Mouse (Mus musculus) cerebellum, postnatal 25 days (tissue): ENCODE results near the gene Usp48.

ENCODE experiments used
- DNase-seq, 2 experiments: peaks; one replicate each; pipeline ENCODE4 v3.0.0; 2021; ENCODE audit warnings: mixed read lengths in 2 of 2

Usp48 gene

GRCm38 (mm10) chr4:137695300-137695699 is 101.7 kb downstream of the Usp48 start:
- DNase-seq = no peak

- DNase-seq = no peak
Observed at GRCm38 (mm10) chr4:137695900-137696299, 102.3 kb downstream of the Usp48 start.

GRCm38 (mm10) chr4:137697156-137697885 is 103.8 kb downstream of the Usp48 start:
- no peak for DNase-seq

GRCm38 (mm10) chr4:137698076-137698985 is 104.8 kb downstream of the Usp48 start:
- DNase-seq = peak; percentile 83

GRCm38 (mm10) chr4:137699264-137700211 is 106.0 kb downstream of the Usp48 start:
- peak; percentile 57 to 65 for DNase-seq

GRCm38 (mm10) chr4:137700960-137701359 is 107.4 kb downstream of the Usp48 start:
- DNase-seq = no peak

- DNase-seq = no peak
Observed at GRCm38 (mm10) chr4:137703077-137703476, 109.5 kb downstream of the Usp48 start.

GRCm38 (mm10) chr4:137704561-137704960 is 111.0 kb downstream of the Usp48 start:
- no peak for DNase-seq

GRCm38 (mm10) chr4:137705379-137705778 is 111.8 kb downstream of the Usp48 start:
- no peak for DNase-seq

GRCm38 (mm10) chr4:137706510-137706909 is 113.0 kb downstream of the Usp48 start:
- DNase-seq = no peak

- peak; percentile 66 to 82 for DNase-seq
Observed at GRCm38 (mm10) chr4:137707216-137707990, 113.8 kb downstream of the Usp48 start.
